Mouse (Mus musculus): ENCODE data around the gene Gm10309. TPM values are rescaled to one million over a fixed set of nuclear protein-coding genes. Genes with fewer than 3 reads are reported as not detected.

The Gm10309 gene
- polyA plus RNA-seq, 2 experiments = 0.03 to 0.47 TPM

GRCm38 (mm10) chr17:86466412-86466811 lies 38.6 kb downstream of the Gm10309 start:
- no peak overlapping the region for H3K4me3 ChIP-seq (replicated peaks; ENCODE audit: low read length)
- no peaks in the 10 kb centered on the region for H3K9me3 ChIP-seq (ENCODE audit: control insufficient read depth, low read length)
- peaks cover 9% of the 10 kb centered on the region for H3K4me1 ChIP-seq (ENCODE audit: control insufficient read depth, insufficient read depth, low read length)
- no peaks in the 10 kb centered on the region for H3K27me3 ChIP-seq (ENCODE audit: control insufficient read depth, insufficient read depth, low read length)
- WGBS = 73% methylated on average over 7 of the region's 7 CpGs
- H3K9ac ChIP-seq (ENCODE audit: low read depth, low read length, severe bottlenecking) = no peak overlapping the region
- H3K4me2 ChIP-seq (replicated peaks; ENCODE audit: low read depth, low read length, severe bottlenecking) = no peak overlapping the region
- DNase-seq (ENCODE audit: low spot score) (no peak), ATAC-seq (ENCODE audit: low FRiP score, low read depth) (no peak)
- H3K36me3 ChIP-seq (ENCODE audit: control insufficient read depth, insufficient read depth, low read length) = no peaks in the 10 kb centered on the region
- no peak overlapping the region for H3K27ac ChIP-seq (replicated peaks; ENCODE audit: low read depth, low read length)
- no peak for TF ChIP-seq POLR2A (IDR thresholded peaks at IDR 0.05; ENCODE audit: borderline replicate concordance, extremely low read depth, insufficient read depth, insufficient read length)

- Histone ChIP-seq H3K4me2 (replicated peaks; ENCODE audit: low read depth, low read length, severe bottlenecking) (no peak overlapping the region), H3K27me3 (ENCODE audit: control insufficient read depth, insufficient read depth, low read length) (no peaks in the 10 kb centered on the region), H3K9ac (ENCODE audit: low read depth, low read length, severe bottlenecking) (no peak overlapping the region), H3K4me1 (ENCODE audit: control insufficient read depth, insufficient read depth, low read length) (peaks cover 9% of the 10 kb centered on the region), H3K4me3 (replicated peaks; ENCODE audit: low read length) (no peak overlapping the region), H3K9me3 (ENCODE audit: control insufficient read depth, low read length) (no peaks in the 10 kb centered on the region), H3K27ac (replicated peaks; ENCODE audit: low read depth, low read length) (no peak overlapping the region), H3K36me3 (ENCODE audit: control insufficient read depth, insufficient read depth, low read length) (no peaks in the 10 kb centered on the region)
- WGBS = 83% methylated on average over 13 of the region's 13 CpGs
- TF ChIP-seq POLR2A (IDR thresholded peaks at IDR 0.05; ENCODE audit: borderline replicate concordance, extremely low read depth, insufficient read depth, insufficient read length) = no peak
- no peak for DNase-seq (ENCODE audit: low spot score)
- ATAC-seq (ENCODE audit: low FRiP score, low read depth) = no peak
These were observed 39.2 kb downstream of the Gm10309 start for GRCm38 (mm10) chr17:86465865-86466264.

GRCm38 (mm10) chr17:86464689-86465363 lies 40.2 kb downstream of the Gm10309 start:
- Histone ChIP-seq H3K4me1 (ENCODE audit: control insufficient read depth, insufficient read depth, low read length) (peaks cover 9% of the 10 kb centered on the region), H3K27ac (replicated peaks; ENCODE audit: low read depth, low read length) (no peak overlapping the region), H3K4me3 (replicated peaks; ENCODE audit: low read length) (no peak overlapping the region), H3K9me3 (ENCODE audit: control insufficient read depth, low read length) (no peaks in the 10 kb centered on the region), H3K36me3 (ENCODE audit: control insufficient read depth, insufficient read depth, low read length) (no peaks in the 10 kb centered on the region), H3K4me2 (replicated peaks; ENCODE audit: low read depth, low read length, severe bottlenecking) (no peak overlapping the region), H3K9ac (ENCODE audit: low read depth, low read length, severe bottlenecking) (no peak overlapping the region), H3K27me3 (ENCODE audit: control insufficient read depth, insufficient read depth, low read length) (no peaks in the 10 kb centered on the region)
- no peak for TF ChIP-seq POLR2A (IDR thresholded peaks at IDR 0.05; ENCODE audit: borderline replicate concordance, extremely low read depth, insufficient read depth, insufficient read length)
- WGBS = 69% methylated on average over 16 of the region's 16 CpGs
- DNase-seq (ENCODE audit: low spot score) (no peak), ATAC-seq (ENCODE audit: low FRiP score, low read depth) (no peak)

GRCm38 (mm10) chr17:86464197-86464596 lies 40.8 kb downstream of the Gm10309 start:
- 88% methylated on average over 8 of the region's 8 CpGs for WGBS
- H3K4me2 ChIP-seq (replicated peaks; ENCODE audit: low read depth, low read length, severe bottlenecking) = no peak overlapping the region
- no peak for DNase-seq (ENCODE audit: low spot score)
- peaks cover 9% of the 10 kb centered on the region for H3K4me1 ChIP-seq (ENCODE audit: control insufficient read depth, insufficient read depth, low read length)
- no peak overlapping the region for H3K27ac ChIP-seq (replicated peaks; ENCODE audit: low read depth, low read length)
- no peaks in the 10 kb centered on the region for H3K9me3 ChIP-seq (ENCODE audit: control insufficient read depth, low read length)
- H3K36me3 ChIP-seq (ENCODE audit: control insufficient read depth, insufficient read depth, low read length) = no peaks in the 10 kb centered on the region
- no peaks in the 10 kb centered on the region for H3K27me3 ChIP-seq (ENCODE audit: control insufficient read depth, insufficient read depth, low read length)
- no peak for ATAC-seq (ENCODE audit: low FRiP score, low read depth)
- no peak for TF ChIP-seq POLR2A (IDR thresholded peaks at IDR 0.05; ENCODE audit: borderline replicate concordance, extremely low read depth, insufficient read depth, insufficient read length)
- H3K4me3 ChIP-seq (replicated peaks; ENCODE audit: low read length) = no peak overlapping the region
- no peak overlapping the region for H3K9ac ChIP-seq (ENCODE audit: low read depth, low read length, severe bottlenecking)

- WGBS = 46% methylated on average over 3 of the region's 3 CpGs
- H3K4me2 ChIP-seq (replicated peaks; ENCODE audit: low read depth, low read length, severe bottlenecking) = no peak overlapping the region
- DNase-seq (ENCODE audit: low spot score) = no peak
- no peak for TF ChIP-seq POLR2A (IDR thresholded peaks at IDR 0.05; ENCODE audit: borderline replicate concordance, extremely low read depth, insufficient read depth, insufficient read length)
- H3K27ac ChIP-seq (replicated peaks; ENCODE audit: low read depth, low read length) = no peak overlapping the region
- H3K27me3 ChIP-seq (ENCODE audit: control insufficient read depth, insufficient read depth, low read length) = no peaks in the 10 kb centered on the region
- ATAC-seq (ENCODE audit: low FRiP score, low read depth) = no peak
- H3K9ac ChIP-seq (ENCODE audit: low read depth, low read length, severe bottlenecking) = no peak overlapping the region
- H3K9me3 ChIP-seq (ENCODE audit: control insufficient read depth, low read length) = no peaks in the 10 kb centered on the region
- H3K4me1 ChIP-seq (ENCODE audit: control insufficient read depth, insufficient read depth, low read length) = peaks cover 5% of the 10 kb centered on the region; the same call in 1 of the 2 replicates
- H3K36me3 ChIP-seq (ENCODE audit: control insufficient read depth, insufficient read depth, low read length) = no peaks in the 10 kb centered on the region
- no peak overlapping the region for H3K4me3 ChIP-seq (replicated peaks; ENCODE audit: low read length)
These were observed 41.7 kb downstream of the Gm10309 start for GRCm38 (mm10) chr17:86463369-86463768.
